Mouse (Mus musculus) erythroid progenitor cell, adult 5-6 weeks (primary cell): ENCODE data around the gene Srsf1. TPM values are rescaled to one million over a fixed set of nuclear protein-coding genes. Genes with fewer than 3 reads are reported as not detected.

Source experiments
- ATAC-seq: replicated peaks from 2 replicates; pipeline ENCODE4 v1.8.0; 2016; ENCODE audit warnings: moderate number of reproducible peaks, mild to moderate bottlenecking, moderate TSS enrichment, inconsistent platforms; ENCODE audit not compliant: poor library complexity, low FRiP score, severe bottlenecking
- total RNA-seq, 2 experiments: library from RNA; stranded (forward) in 1 of 2; stranded (reverse) in 1 of 2; fragments of 150-400 nt in 1 of 2; fragments of 186-747, 209-891 nt in 1 of 2; gene quantifications; 2 replicates each; pipeline versions ENCODE4 v1.2.3 to v1.2.4; 2015 to 2017; ENCODE audit warnings: low replicate concordance in 2 of 2

Gene Srsf1
- total RNA-seq, 2 experiments from 2014 or later: 312 to 568 TPM

DNA sequence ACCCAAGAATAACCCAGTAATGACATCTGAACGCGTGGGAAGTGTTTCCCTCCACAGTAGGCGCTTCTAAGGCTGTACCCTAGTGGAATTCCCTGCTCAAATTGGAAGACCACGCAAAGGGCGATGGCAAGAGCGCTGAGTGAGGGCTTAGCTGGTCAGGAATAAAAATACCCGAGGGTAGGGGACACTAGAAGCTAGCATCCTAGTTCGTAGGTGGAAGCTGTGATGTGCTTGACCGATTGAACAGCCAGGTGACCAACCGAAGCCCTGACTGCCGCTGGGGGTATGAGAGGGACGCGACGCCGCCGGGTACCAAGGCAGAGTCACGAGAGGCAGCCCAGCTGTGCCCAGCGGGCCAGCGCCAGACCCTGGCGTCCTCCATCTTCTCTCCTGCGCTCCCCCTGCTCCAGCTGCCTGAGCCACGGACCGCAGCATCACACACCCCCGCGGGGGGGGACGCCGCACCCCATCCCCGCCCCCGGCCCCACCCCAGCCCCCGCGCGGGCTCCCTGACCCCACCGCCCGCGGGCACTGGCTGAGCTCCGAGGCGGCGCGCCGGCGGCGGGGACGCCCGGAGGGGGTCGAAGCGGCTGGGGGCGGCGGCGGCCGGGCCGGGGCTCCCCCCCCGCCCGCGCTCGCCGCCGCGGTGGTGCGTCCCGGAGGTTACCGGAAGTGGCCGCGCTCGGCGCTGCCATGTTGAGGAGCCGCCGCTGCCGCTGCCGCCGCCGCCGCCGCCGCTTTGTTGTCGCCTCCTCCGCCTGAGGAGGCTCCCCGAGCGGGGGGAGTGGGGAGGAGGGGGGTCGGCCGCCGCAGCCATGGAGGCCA lies 20.6 kb downstream of the Srsf1 start, which contains the start of gene Vezf1:
Gene Vezf1, plus strand, starts transcription at position 694 of the 825 bp plus-strand sequence.
- peak; percentile 91 for ATAC-seq

DNA sequence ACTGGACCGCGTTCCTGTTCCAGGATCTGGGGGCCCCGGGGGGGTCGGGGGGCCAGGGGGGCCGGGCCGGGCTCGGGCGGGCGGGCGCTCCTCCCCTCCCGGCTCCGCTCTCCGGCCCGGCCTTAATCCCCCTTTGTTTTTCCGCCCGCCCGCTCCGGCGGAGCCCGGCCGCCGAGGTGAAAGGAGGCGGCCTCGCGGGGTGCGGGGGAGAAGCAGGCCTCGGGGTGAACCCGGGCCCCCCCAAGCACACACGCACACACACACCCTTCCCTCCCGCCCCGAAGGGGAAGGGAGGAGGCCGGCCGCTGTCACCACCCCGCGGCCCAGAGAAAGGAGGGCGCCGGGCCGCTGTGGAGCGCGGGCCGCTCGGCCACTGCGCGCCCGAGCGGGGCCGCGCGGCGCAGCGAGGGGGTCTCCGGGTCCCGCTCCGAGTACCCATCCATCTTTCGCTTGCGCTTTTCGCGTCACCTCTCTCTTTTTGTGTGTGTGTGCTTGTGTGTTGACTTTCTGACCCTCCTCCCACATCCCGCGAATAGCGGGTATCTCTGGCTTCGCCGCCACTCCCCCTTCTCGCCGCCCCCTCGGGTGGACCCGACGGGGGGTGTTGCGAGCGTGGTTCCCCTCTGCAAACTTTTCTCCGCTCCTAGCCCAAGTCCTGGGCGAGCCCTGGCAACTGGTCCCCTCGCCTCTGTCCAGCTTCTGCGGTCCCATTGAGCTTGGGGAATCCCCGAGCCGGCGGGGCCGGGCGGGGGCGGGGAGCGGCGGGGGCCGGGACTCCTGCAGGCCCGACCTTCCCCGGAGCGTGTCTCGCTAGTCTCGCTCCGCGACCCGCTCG lies 21.5 kb downstream of the Srsf1 start:
- ATAC-seq: peak; percentile 55

DNA sequence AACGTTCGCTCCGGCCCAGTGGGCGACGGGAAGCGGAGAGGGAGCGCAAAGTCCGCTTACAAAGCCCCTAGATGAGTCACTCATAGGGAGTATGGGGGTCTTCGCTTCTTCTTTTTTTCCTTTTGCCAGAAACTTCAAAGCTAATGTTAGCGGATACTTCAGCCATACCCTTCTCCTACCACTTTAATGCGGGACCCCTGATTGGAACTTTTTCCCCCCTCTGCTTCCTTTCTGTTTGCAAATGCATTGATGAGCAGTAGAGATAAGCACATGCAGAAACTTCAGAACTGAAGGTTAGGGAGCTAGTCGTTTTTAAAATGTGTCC lies 22.0 kb downstream of the Srsf1 start:
- no peak; the same call in 1 of the 2 replicates for ATAC-seq

DNA sequence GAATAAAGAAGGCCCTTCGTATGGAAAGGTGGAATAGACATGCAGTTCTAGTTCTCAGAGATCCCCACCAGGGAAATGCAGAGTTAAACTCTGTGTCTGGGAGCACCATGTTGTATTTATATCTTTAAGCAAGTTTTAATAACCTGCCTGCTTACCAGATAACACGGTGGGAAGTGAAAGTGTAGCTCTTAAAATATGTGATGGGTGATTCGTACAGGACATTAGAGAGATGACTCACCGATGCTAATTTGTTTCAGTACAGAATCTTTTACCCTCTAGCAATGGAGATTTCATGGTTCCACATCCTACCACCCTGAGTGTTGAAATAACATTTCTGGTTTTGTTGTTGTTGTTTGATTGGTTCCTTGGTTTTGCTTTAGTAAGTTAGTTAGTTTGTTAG lies 23.2 kb downstream of the Srsf1 start:
- ATAC-seq: no peak

DNA sequence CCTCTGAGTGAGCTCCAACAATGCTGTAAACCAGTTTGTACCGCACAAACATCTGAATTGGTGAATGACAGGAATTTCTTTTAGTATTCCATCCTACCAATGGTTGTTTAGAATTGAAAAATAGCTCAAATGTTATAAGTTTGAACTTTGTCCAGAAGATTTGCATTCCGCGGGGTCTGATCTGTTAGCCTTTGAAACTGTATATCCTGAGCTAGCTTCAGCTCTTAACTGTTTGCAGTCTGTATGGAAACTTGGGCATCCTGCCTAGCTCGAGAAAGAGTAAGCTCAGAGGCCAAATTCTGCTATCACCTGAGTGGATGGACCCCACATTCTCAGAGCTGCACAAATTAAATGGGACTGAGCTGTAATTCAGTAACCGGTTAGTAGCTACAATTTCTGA lies 23.9 kb downstream of the Srsf1 start:
- ATAC-seq: no peak

DNA sequence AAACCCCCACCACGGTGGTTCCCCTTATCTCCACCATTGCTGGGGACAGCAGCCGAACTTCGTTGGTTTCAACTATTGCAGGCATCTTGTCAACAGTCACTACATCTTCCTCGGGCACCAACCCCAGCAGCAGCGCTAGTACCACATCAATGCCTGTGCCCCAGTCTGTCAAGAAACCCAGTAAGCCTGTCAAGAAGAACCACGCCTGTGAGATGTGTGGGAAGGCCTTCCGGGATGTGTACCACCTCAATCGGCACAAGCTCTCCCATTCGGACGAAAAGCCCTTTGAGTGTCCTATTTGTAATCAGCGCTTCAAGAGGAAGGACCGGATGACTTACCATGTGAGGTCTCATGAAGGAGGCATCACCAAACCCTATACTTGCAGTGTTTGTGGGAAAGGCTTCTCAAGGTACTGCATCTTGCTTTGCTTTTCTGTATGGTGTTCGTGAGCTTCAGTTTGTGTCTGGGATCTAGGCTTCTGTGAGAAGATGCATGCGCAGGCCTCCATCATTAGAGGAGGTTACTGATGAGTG lies 26.2 kb downstream of the Srsf1 start:
- ATAC-seq: no peak

DNA sequence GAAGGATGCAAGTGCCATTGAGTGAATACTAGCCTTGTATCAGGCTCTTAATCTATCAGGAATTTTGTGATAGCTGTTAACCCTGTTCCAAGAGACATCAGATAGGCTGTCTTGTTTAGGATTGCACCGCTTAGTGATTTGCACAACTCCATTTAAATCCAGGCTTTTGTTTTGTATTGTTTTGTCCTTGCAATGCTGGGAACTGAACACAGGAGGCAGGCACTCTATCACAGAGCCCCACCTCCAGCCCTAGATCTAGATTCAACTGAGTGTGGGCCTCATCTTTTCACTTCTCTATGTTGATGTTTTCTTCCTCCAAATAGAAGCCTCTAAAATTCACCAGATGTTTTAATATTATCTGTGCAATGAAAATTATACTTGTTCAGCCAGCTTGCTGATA lies 28.5 kb downstream of the Srsf1 start:
- no peak for ATAC-seq

DNA sequence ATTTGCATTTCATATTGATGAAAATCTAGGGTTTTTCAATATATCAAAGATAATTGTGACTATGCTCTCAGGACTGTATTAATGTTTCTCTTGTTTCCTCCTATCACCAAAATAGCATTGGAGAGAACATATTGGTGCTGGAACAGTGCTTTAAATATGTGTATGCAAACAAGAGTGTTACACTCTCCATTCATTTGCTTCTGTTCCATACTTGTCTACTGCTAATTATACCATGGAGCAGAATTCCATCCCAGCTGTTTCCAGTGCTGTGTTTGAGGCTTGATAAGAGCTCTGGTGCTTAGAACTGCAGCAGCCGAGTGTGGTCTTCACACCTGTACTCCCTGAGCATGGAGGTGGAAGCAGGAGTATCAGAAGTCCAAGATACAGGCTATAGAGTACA lies 29.2 kb downstream of the Srsf1 start:
- no peak for ATAC-seq

DNA sequence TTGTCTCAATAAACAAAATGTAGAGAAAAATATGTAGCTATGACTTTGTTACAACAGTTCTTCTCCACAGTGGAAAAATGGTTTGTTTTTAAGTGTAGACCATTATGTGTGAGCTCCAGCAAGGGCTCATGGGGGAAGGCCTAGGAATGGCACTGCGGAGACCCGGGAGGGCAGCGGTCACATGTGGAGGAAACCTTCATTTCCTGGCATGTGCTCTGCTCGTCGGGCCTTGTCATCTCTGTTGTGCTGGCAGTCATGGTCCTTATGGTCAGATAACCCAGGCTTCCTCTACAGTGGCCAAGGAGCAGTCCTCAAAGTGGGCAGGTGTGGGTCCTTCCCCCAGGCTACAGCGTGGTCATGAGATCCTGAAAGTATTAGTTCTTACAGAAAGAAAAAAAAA lies 36.5 kb downstream of the Srsf1 start:
- ATAC-seq: no peak

DNA sequence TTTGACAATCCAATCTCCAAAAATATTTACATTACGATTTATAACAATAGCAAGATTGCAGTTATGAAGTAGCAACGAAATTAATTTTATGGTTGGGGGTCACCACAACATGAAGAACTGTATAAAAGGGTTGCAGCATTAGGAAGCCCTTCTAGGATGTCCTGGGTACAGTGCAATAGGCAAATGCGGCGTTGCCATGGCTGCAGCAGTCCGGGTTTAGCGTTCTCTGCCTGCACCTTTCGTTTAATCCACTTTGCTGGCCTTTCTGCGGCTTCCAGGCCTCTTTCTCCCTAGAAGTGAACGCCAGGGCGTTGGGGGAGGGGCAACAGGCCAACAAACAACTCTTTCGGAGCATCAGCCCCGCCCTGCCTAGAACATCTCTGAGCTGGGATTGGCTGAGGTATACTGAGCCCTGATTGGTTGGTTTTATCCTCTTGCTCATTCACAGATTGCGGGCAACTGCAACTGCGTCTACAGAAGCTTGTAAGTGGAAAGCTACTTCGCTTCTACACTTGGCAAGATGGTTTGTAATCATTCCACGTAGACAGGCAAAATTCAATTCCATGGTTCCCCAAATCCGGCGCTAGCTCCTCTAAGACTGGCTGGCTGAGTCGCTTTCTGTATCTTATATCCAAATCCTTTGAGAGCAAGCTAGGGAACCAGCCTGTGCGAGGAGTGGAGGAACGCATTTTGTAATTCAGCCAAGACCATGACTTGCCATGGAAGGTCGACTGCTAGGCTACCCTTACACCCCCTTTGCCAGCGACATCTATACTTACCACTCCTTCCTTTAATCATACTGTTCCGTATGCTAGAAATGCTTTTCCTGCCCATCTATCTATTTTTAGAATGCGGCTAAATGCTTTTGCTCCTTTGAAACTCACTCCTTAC lies 39.8 kb downstream of the Srsf1 start:
- ATAC-seq: peak; percentile 86

DNA sequence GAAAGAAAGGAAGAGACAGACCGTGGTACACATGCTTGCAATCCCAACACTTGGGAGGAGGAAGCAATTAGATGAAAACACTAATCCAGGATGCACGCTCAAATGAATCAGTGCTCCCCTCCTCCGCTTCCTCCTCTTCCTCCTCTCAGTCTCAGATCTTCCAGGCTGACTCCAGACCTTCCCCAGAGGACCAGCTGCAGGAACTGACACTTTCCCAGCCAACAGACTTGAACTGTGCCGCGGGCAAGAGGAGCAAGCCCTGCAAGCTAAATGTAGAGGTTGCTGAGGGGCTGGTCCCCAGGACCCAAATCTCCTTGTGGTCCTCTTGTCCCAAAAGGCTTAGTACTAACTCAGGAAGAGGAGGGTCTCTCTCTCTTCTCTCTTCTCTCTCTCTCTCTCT lies 42.0 kb downstream of the Srsf1 start:
- no peak for ATAC-seq

DNA sequence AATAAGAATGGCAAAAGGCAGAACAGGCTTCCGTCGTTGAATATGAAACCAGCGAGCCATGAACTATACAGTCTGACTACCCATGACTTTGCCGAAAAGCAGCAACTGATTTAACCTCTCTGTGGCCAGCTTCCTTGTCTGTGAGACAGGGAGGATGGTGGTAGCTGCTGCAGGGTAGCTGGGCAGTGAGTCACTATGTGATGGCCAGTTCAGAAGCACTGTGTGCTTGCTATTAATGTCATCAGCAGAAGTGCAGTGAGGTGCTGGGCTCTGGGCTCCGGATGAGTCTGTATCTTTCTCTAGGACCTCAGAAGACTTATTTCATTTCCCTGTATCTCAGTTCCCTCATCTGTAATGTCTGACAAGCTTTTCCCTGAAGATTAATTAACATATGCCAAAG lies 43.1 kb downstream of the Srsf1 start:
- ATAC-seq: no peak

DNA sequence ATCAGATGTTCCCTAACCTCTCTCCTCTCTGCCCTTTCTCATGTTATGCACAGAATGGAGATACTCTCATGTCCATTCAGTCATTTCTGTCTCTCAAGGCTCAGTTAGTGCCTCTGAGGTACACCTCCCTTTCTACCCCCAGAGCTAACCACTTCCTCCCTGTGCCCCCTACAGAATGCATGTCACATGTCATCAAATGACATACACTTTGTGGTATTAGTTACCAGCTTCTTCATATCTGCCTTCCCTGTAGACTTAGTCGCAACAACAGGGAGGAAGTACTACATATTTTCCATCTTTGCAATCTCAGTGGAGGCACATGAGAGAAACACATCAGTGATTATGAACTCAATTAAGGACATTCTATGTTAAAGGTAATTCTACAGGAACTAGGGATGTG lies 44.8 kb downstream of the Srsf1 start:
- no peak for ATAC-seq

DNA sequence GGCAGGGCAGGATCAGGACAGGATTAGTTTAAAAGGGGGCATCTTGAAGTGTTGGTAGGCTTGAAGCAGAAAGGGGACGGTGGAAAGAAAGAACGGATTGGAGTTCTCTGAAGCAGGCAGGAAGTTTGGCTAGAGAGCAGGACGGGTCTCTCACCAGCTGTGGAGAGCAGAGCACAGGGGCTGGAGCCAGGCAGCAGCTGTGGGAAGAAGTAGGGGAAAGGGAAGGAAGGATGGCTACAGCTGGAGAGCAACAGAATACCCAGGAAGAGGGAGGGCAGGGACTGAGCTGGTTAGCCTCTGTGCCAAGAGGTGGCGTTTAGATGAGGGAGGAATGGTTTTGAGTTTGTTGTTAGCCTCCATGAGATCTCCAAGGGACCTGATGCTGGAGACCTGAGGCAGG lies 50.0 kb downstream of the Srsf1 start:
- no peak for ATAC-seq

DNA sequence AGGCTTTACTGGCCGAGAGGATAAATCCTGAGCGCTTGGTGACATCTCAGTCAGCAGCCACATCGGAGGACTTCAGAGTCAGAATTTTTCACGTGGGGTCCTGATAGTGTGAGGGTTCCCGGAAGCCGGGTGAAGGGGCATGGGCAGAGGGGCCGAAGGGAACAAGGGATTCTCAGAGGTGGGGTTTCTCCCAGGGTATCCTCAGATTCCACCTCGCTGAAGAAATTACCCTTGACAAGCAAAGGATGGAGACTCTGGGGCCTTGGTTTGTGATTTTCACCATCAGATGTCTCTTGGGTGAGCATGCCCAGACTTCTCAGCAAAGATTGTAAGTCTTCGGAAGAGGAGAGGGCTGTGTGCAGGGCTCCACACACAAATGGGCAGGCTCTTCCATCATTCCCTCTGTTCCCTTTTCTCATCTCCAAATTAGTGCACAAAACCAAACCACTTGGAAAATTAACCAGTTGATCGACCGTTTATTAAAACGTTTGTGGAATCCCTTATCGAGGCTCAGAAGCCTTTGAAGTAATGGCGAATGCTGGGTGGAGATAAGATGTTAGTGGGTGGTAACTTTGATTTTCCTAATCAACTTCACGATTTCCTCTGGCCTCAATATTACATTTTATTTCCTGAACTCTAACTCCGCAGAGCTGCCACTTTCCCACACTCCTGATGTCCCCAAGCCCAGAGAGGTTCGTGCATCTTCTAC lies 51.0 kb downstream of the Srsf1 start, which contains the start of gene Cuedc1:
Gene Cuedc1, plus strand, starts transcription at position 38 of the 709 bp plus-strand sequence.
- ATAC-seq: no peak

DNA sequence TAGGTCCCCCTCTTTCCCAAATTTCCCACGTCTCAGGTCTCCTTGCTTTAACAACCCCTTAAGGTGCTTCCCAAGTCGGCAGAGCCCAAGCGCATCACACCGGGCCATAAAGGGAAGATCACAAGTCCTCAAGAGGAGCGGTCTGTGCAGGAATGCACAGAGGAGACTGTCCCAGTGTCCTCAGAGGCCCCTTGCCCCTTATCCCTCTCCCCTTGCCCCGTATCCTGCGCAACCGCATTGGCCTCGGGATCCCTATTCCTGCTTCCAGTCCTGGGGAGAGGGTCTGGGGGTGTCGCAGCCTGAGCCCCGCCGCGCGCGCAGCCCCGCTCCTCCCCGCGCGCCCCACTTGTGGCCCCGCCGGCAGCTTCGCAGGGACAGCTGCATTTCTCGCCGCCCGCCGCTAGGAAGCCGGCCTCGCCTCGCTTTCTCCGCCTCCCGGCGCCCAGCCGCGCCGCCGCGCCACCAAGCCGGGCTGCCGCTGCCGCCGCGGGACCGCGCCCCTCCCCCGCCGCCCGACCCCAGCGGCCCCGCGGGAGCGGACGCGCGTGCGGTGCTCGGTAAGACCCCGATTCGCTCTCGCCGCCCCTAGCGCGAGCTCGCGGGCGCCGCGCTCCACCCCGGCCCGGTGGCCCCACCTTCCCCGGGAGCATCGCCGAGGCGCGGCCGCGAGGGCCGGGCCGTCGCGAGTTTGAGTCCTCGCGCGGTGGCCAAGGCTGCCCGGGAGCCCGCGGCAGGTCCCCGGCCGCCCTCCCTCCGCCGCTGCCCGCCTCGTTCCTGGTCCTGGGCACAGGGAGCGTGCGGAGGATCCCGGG lies 51.8 kb downstream of the Srsf1 start:
- ATAC-seq: no peak

DNA sequence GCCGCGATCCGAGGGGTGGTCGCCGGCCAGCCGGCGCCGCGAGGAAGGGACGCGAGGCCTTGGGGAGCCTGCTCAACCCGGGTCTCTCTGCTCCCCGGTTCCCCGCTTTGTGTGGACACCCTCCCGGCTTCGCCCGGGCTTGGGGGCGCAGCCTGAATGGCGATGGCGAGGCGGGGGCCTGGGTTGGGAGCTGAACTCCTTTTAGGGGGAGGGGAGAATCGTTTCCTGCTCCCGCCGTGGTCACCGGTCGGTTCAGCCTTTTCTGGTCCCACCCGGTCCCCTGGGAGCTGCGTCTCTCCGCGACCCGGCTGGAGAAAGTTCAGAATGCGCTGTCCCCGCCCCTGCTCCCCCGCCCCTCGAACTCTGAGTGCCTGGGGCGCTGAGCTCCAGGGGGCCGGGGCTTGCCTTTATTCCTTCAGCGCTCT lies 52.4 kb downstream of the Srsf1 start:
- ATAC-seq: no peak

DNA sequence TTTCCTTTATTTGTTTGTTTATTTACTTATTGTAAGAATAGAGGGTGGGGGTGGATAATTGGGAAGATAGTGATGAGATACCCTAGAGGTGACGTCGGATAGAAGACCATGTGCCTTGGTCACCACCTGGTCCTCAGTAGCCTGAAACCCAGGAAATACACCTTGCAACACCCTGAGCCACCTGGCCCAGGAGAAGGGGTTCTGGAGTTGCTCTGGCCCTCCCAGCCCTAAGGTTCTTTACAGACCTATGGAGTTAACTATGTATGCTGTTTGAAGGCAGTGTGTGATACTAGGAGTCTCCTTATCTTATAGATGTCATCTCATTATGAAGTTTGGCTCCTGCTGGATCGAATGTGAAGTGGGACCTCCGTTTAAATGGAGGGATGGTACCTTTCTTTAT lies 53.0 kb downstream of the Srsf1 start:
- ATAC-seq: no peak
